Mouse (Mus musculus) hematopoietic stem cell, adult 5-6 weeks (primary cell): ENCODE results near the gene Zc3hc1. TPM values are rescaled to one million over a fixed set of nuclear protein-coding genes. Genes with fewer than 3 reads are reported as not detected.

Source experiments
- ATAC-seq, 2 experiments: fragments of 125-278 bp in 1 of 2; replicated peaks in 1 of 2; 2 replicates each; pipeline ENCODE4 v1.8.0; 2016 to 2017; ENCODE audit warnings: inconsistent platforms in 2 of 2, mild to moderate bottlenecking in 2 of 2, moderate number of reproducible peaks in 2 of 2, low read depth in 1 of 2, moderate TSS enrichment in 1 of 2; ENCODE audit not compliant: low FRiP score in 2 of 2, poor library complexity in 2 of 2, severe bottlenecking in 2 of 2, insufficient read depth in 1 of 2, low TSS enrichment in 1 of 2
- total RNA-seq: library from RNA; stranded (forward); fragments of 172-1452, 232-1000 nt; gene quantifications from 2 replicates; pipeline ENCODE4 v1.2.3, GENCODE M21; 2017

Gene Zc3hc1
- total RNA-seq, result 29.8 and 54.9 TPM in 2 replicates

GRCm38 (mm10) chr6:30390714-30391697 lies at the start of gene Zc3hc1:
Gene Zc3hc1, minus strand, starts transcription at chr6:30391028.
- peak; percentile 99 for ATAC-seq

- no peak for ATAC-seq
These were observed 48.7 kb upstream of the Zc3hc1 start for GRCm38 (mm10) chr6:30439576-30439975.

- ATAC-seq, result no peak
These were observed 46.2 kb upstream of the Zc3hc1 start for GRCm38 (mm10) chr6:30437054-30437453.

- no peak for ATAC-seq
These were observed 45.6 kb upstream of the Zc3hc1 start for GRCm38 (mm10) chr6:30436476-30436875.

- ATAC-seq, result no peak
These were observed 41.8 kb upstream of the Zc3hc1 start for GRCm38 (mm10) chr6:30432461-30433192.

- ATAC-seq, result no peak
These were observed 26.0 kb upstream of the Zc3hc1 start for GRCm38 (mm10) chr6:30416801-30417200.

- no peak for ATAC-seq
These were observed 25.3 kb upstream of the Zc3hc1 start for GRCm38 (mm10) chr6:30416126-30416525.

GRCm38 (mm10) chr6:30411311-30411710 lies 20.5 kb upstream of the Zc3hc1 start:
- no peak for ATAC-seq

GRCm38 (mm10) chr6:30409399-30410093 lies 18.7 kb upstream of the Zc3hc1 start:
- ATAC-seq, result no peak

- ATAC-seq, result no peak
These were observed 17.4 kb upstream of the Zc3hc1 start for GRCm38 (mm10) chr6:30408276-30408675.

GRCm38 (mm10) chr6:30404671-30405070 lies 13.8 kb upstream of the Zc3hc1 start:
- ATAC-seq, result no peak

- ATAC-seq, result peak; percentile 63 to 68
These were observed 12.6 kb upstream of the Zc3hc1 start for GRCm38 (mm10) chr6:30403465-30403864.

- no peak; a peak in 1 of 4 replicates for ATAC-seq
These were observed 11.3 kb upstream of the Zc3hc1 start for GRCm38 (mm10) chr6:30402091-30402491.

GRCm38 (mm10) chr6:30401308-30402015 lies 10.6 kb upstream of the Zc3hc1 start, which contains the start of gene Klhdc10:
Gene Klhdc10, plus strand, starts transcription at chr6:30401868.
- ATAC-seq, result peak; percentile 96

GRCm38 (mm10) chr6:30400716-30401115 lies 9.9 kb upstream of the Zc3hc1 start:
- no peak for ATAC-seq

GRCm38 (mm10) chr6:30400146-30400545 lies 9.3 kb upstream of the Zc3hc1 start:
- no peak for ATAC-seq

GRCm38 (mm10) chr6:30391996-30392395 lies 1.2 kb upstream of the Zc3hc1 start:
- no peak for ATAC-seq
